ENCODE assay signal across 8 mouse cellular contexts in the genomic region with DNA sequence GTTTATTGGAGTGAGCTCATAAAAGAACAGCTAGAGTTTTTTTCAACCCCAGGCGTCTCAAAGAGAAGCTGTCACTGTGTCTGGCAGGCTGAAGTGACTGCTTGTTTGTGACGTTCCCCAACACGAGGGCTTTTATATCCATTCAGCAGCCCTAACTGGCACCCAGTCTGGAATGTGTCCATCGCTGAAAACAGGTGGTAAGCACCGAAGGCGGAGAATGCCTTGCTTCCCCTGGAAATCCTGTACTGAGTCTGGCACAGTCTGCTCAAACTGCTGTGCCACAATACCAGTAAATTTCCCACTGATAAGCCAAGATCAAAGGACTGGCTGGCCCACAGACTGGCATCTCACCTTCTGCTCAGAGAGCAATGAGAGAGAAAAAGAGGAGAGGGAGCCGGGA. TPM values are rescaled to one million over a fixed set of nuclear protein-coding genes. Genes with fewer than 3 reads are reported as not detected.
DNase-seq lines count a peak whose midpoint lies in the region; ATAC-seq lines count a peak whose summit lies in the region.

No protein-coding gene starts in this region.

- no peaks in the 10 kb centered on the region for H3K36me3 ChIP-seq in hindbrain, embryonic 13.5 days
- H3K36me3 ChIP-seq in hindbrain, embryonic 10.5 days: no peaks in the 10 kb centered on the region
- no peaks in the 10 kb centered on the region for H3K36me3 ChIP-seq in embryonic facial prominence, embryonic 10.5 days (replicated peaks)
- H3K36me3 ChIP-seq in heart, embryonic 15.5 days: no peaks in the 10 kb centered on the region
- H3K36me3 ChIP-seq in limb, embryonic 12.5 days: no peaks in the 10 kb centered on the region

- H3K4me2 ChIP-seq in hindbrain, embryonic 13.5 days: no peak overlapping the region
- no peak overlapping the region for H3K4me2 ChIP-seq in heart, embryonic 15.5 days
- H3K4me2 ChIP-seq in limb, embryonic 12.5 days: peak overlapping the region; percentile 78; the same call in 1 of the 2 replicates

- no peak for DNase-seq in hindbrain, embryonic 10.5 days (ENCODE audit: low spot score)
- no peak for DNase-seq in embryonic facial prominence, embryonic 10.5 days (ENCODE audit: low spot score)
- DNase-seq in telencephalon, adult 2 months (ENCODE audit: low read depth, low spot score): peak; percentile 51
- DNase-seq in embryo, embryonic 10 days (ENCODE audit: low spot score): no peak

- no peaks in the 10 kb centered on the region for H3K9me3 ChIP-seq in hindbrain, embryonic 13.5 days
- H3K9me3 ChIP-seq in hindbrain, embryonic 10.5 days: no peaks in the 10 kb centered on the region
- no peaks in the 10 kb centered on the region for H3K9me3 ChIP-seq in embryonic facial prominence, embryonic 10.5 days
- no peaks in the 10 kb centered on the region for H3K9me3 ChIP-seq in heart, embryonic 15.5 days (replicated peaks)
- H3K9me3 ChIP-seq in limb, embryonic 12.5 days: no peaks in the 10 kb centered on the region

- H3K27me3 ChIP-seq in hindbrain, embryonic 13.5 days: no peaks in the 10 kb centered on the region
- no peaks in the 10 kb centered on the region for H3K27me3 ChIP-seq in hindbrain, embryonic 10.5 days (ENCODE audit: insufficient read depth, poor library complexity, severe bottlenecking)
- no peaks in the 10 kb centered on the region for H3K27me3 ChIP-seq in embryonic facial prominence, embryonic 10.5 days (replicated peaks; ENCODE audit: low read depth, poor library complexity, severe bottlenecking)
- no peaks in the 10 kb centered on the region for H3K27me3 ChIP-seq in heart, embryonic 15.5 days
- H3K27me3 ChIP-seq in limb, embryonic 12.5 days: no peaks in the 10 kb centered on the region

- 0 out of 2 replicates have a peak, but pooled peaks have one; percentile 26 for ATAC-seq in hindbrain, embryonic 13.5 days (ENCODE audit: low FRiP score)
- no peak for ATAC-seq in heart, embryonic 15.5 days (replicated peaks; ENCODE audit: insufficient number of reproducible peaks, insufficient read depth, low FRiP score, low read depth)
- no peak for ATAC-seq in limb, embryonic 12.5 days (ENCODE audit: insufficient number of reproducible peaks, insufficient read depth, low FRiP score, low TSS enrichment, low read depth)
- no peak for ATAC-seq in CD4-positive, CD25-positive, alpha-beta regulatory T cell, adult 4 months

- H3K4me3 ChIP-seq in hindbrain, embryonic 13.5 days: no peak overlapping the region
- H3K4me3 ChIP-seq in hindbrain, embryonic 10.5 days: no peak overlapping the region
- H3K4me3 ChIP-seq in embryonic facial prominence, embryonic 10.5 days: no peak overlapping the region
- H3K4me3 ChIP-seq in heart, embryonic 15.5 days: no peak overlapping the region
- H3K4me3 ChIP-seq in limb, embryonic 12.5 days (replicated peaks): no peak overlapping the region

- 28% methylated on average over 7 of the region's 7 CpGs for WGBS in hindbrain, embryonic 13.5 days
- WGBS in hindbrain, embryonic 10.5 days: 37% methylated on average over 7 of the region's 7 CpGs
- 45% methylated on average over 7 of the region's 7 CpGs for WGBS in embryonic facial prominence, embryonic 10.5 days
- WGBS in heart, embryonic 15.5 days: 24% methylated on average over 7 of the region's 7 CpGs
- 18% methylated on average over 7 of the region's 7 CpGs for WGBS in limb, embryonic 12.5 days

- H3K4me1 ChIP-seq in hindbrain, embryonic 13.5 days (replicated peaks): peaks cover 21% of the 10 kb centered on the region
- peaks cover 24% of the 10 kb centered on the region for H3K4me1 ChIP-seq in hindbrain, embryonic 10.5 days (replicated peaks)
- H3K4me1 ChIP-seq in embryonic facial prominence, embryonic 10.5 days: peaks cover 30% of the 10 kb centered on the region
- peaks cover 23% of the 10 kb centered on the region for H3K4me1 ChIP-seq in heart, embryonic 15.5 days (replicated peaks)
- H3K4me1 ChIP-seq in limb, embryonic 12.5 days (replicated peaks): peaks cover 35% of the 10 kb centered on the region

- 0 out of 2 replicates have a peak overlapping the region, but pooled peaks have one; percentile 74 for H3K9ac ChIP-seq in hindbrain, embryonic 13.5 days
- H3K9ac ChIP-seq in heart, embryonic 15.5 days: no peak overlapping the region
- H3K9ac ChIP-seq in limb, embryonic 12.5 days (replicated peaks): no peak overlapping the region

- H3K27ac ChIP-seq in hindbrain, embryonic 13.5 days: peak overlapping the region; percentile 88; the same call in 1 of the 2 replicates
- H3K27ac ChIP-seq in hindbrain, embryonic 10.5 days: no peak overlapping the region
- 0 out of 2 replicates have a peak overlapping the region, but pooled peaks have one; percentile 89 for H3K27ac ChIP-seq in embryonic facial prominence, embryonic 10.5 days (replicated peaks)
- H3K27ac ChIP-seq in heart, embryonic 15.5 days: peak overlapping the region; percentile 76
- peak overlapping the region; percentile 91 for H3K27ac ChIP-seq in limb, embryonic 12.5 days

RNA-seq across cellular contexts. Expression of gene Abca1, which starts 59.1 kb away (rescaled TPM):
- polyA plus RNA-seq in hindbrain, embryonic 13.5 days (2015; fragmentation: Nextera tagmentation; extraction: Ambion mirVana): 10.0 and 10.3 TPM in 2 replicates
- polyA plus RNA-seq in hindbrain, embryonic 10.5 days (2016; fragmentation: Nextera tagmentation; extraction: Ambion mirVana): 2.7 and 3.6 TPM in 2 replicates
- polyA plus RNA-seq in embryonic facial prominence, embryonic 10.5 days (2016; fragmentation: Nextera tagmentation; extraction: Ambion mirVana): 2.9 and 3.6 TPM in 2 replicates
- 4.4 and 5.7 TPM in 2 replicates for polyA plus RNA-seq in heart, embryonic 15.5 days (2015; fragmentation: Nextera tagmentation; extraction: Ambion mirVana)
- 6.8 and 7.4 TPM in 2 replicates for polyA plus RNA-seq in limb, embryonic 12.5 days (2016; fragmentation: Nextera tagmentation; extraction: Ambion mirVana)
- polyA plus RNA-seq in CD4-positive, CD25-positive, alpha-beta regulatory T cell, adult 4 months (2017; shearing (Covaris generic)): 1 to 10 TPM; 2.8 to 4.6 TPM
